Mouse (Mus musculus) spleen, embryonic (tissue): ENCODE data around the gene Usp45.
"Not testable (repeated sequence)": the region's sequence is repeated elsewhere in the genome, so short reads cannot be mapped to it uniquely, and the experiment has no call there.

ENCODE experiments used
- CTCF ChIA-PET: fragments of 350-600 bp; sonication (Branson Sonifier 250); formaldehyde crosslinking; loops from one replicate; lab custom pipeline; 2022; lab: Charles Lee

Usp45 gene

DNA sequence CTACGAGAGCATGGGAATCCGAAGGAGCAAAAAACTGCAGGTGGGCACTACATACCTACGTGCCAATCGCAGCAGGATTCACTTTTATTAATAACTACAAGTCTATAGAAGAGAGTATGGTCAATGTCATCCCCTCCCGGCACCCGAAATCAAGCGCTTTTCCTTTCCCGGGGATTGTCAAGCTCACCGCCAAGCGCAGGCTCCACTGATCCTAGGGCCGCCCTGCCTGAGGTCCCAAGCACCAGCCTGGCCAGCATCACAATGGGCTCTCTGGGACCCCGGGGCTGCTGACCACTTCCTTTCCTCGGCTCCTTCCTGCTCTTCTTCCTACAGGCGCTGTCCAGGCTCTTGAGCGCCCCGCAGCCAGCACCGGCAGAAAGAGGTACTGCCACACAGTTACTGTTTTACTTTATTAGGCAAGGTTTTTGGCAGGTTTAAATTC lies at the start of gene Usp45, which contains the start of gene Tstd3:
Gene Usp45 (plus strand): TSS at position 294 of the 442 bp plus-strand sequence.
Gene Tstd3 (minus strand): TSS at position 350 of the 442 bp plus-strand sequence.
- CTCF ChIA-PET: no interaction called here

DNA sequence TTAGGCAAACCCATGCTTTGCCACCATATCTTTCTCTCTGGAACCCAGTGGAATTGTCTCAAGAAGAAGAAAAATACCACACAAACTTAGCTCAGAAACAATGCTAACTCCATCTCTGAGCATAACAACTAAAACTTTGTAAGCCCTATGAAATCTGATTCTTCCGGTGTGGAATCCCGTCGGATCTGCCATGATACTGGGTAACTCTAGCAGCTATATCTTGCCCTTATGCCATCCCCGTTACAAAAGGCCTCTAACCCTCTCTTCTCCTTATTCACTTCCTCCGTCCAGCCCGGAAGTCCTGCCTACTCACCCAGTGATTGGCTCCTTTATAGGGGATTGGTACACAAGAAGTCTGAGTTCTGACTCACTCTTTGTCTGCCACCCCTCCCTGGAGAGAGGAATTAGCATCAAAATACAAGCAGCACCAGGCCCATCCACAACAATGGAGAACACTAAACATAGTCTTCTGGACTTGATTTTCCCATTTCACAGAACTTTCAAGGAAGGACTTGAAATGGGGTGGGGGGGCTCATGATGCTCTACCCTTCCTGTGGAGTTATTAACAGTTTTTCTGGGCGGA lies 44.1 kb upstream of the Usp45 start:
- CTCF ChIA-PET: interaction anchor here (0.6 kb wide), 1 partner anchor 91 kb away, joined by 3 read pairs; no protein-coding TSS in a partner anchor

DNA sequence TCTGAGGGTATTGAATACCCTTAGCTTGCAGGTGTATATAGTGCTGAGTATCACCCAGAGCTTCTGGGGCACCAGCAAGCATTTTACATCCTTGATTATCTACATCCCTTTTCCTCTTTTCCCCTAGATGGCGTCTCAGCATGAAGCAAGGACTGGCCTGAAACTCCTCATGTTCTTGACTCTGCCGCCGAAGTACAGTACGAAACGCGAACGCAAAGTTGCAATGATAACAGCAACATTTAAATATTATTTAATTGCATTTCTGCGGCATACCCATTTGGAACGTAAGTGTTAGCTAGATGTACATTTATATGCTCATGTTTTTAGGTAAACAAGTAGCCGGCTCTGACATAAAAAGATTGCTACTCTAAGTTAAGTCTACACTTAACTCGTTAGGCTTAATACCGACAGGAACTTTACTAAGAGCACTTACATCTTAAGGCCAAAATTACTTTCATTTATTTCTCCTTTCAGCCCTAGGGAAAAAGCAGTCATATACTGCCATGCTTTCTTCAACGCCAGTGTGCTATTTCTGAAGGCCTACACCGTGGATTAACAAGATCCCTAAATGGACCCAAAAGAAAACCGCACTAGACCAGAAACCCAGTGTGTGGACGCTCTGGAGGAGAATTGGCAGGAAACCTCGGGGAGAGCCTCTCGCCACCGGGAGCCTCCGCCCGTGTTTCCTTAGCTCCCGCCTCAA lies 39.9 kb upstream of the Usp45 start:
- CTCF ChIA-PET: no interaction called here

DNA sequence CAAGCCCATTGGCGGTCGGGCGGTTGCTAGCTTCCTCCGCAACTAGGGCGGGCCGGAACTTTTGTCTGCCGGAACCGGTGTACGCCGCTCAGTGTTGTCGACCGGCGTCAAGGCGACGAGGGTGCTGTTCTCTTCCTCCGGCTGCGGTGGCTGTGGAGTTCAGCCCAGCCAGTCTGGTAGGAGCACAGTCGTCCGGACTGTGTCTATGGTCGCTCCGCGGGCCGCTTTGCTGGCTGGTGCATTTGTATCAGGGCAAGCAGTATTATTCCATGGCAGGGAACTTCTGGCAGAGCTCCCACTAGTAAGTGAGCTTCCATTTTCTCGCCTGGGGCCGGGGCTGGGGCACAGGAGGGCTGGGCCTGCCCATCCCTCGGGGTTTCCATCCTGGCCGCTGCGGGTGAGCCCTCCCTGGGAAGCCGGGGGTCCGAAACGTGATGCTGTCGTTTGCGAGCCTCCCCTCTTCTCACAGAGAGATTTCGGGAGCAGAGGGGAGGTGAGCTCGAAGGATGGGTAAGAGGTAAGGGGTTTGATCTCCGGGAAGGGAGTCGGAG lies 39.3 kb upstream of the Usp45 start, which contains the start of gene Ccnc:
Gene Ccnc (plus strand): TSS at position 87 of the 551 bp plus-strand sequence.
- CTCF ChIA-PET: no interaction called here

DNA sequence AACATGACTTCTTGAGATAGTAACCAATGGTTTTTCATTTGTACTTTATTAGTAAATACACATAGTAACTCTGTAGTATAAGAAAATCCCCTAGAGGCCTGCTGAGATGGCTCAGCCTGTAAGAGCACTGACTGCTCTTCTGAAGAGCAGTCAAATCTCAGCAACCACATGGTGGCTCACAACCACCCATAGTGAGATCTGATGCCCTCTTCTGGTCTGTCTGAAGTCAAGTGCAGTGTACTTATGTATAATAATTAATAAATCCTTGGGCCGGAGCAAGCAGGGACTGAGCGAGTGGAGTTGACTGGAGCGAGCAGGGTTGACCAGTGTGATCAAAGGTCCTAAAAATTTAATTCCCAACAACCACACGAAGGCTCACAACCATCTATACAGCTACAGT lies 27.8 kb upstream of the Usp45 start:
- CTCF ChIA-PET: no interaction called here

DNA sequence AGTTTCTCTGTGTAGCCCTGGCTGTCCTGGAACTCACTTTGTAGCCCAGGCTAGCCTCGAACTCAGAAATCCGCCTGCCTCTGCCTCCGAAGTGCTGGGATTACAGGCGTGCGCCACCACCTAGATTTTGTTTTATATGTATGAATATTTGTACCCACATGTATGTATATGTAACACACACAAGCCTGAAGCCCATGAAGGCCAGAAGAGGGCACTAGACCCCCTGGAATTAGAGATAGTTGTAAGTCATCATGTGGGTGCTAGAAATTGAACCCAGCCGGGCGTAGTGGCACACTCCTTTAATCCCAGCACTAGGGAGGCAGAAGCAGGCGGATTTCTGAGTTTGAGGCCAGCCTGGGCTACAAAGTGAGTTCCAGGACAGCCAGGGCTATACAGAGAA lies 22.8 kb upstream of the Usp45 start:
- CTCF ChIA-PET: not testable (repeated sequence)

DNA sequence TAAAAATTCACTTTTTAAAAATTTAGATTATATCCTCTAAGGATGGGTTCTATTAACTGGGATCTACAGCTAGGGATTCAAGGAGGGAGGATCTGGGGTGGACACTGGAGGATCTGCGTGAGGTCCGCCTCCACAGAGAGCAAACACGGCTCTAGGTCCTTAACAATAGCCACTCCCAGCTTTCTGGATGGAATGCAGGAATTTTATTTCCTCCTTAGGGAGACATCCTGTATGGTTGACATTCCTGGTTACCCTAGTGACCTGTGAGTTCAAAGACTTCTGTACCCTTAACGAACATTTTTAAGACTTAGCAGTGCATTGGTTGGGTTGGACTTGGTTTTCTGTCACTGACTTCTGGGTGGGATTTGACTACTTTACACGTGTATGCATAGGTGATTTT lies 21.2 kb upstream of the Usp45 start:
- CTCF ChIA-PET: interaction anchor here (0.6 kb wide), 1 partner anchor 41 kb away, joined by 3 read pairs; no protein-coding TSS in a partner anchor

DNA sequence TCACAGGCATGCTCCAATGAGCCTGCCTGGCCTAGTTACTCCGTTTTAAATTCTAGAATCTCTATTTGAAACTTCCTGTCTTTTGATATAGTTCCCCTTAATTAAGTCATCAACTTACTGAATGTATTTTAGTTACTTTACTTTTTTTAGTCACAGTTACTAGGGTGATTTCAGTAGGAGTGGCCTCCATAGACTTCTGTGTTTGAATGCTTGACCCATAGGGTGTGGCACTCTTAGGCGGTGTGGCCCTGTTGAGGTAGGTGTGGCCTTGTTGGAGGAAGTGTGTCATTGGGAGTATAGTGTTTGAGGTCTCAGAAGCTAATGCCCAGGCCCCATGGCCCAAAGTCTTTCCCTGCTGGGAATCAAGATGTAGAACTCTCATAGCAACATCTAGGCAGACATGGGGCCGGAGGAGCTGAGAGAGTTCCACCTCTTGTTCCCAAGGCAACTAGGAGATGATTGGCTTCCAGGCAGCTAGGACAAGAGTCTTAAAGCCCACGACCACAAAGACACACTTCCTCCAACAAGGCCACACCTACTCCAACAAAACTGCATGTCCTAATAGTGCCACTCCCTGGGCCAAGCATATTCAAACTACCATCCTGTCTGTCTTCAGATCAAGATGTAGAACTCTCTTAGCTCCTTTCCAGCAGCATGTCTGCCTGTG lies 11.7 kb upstream of the Usp45 start:
- CTCF ChIA-PET: no interaction called here

DNA sequence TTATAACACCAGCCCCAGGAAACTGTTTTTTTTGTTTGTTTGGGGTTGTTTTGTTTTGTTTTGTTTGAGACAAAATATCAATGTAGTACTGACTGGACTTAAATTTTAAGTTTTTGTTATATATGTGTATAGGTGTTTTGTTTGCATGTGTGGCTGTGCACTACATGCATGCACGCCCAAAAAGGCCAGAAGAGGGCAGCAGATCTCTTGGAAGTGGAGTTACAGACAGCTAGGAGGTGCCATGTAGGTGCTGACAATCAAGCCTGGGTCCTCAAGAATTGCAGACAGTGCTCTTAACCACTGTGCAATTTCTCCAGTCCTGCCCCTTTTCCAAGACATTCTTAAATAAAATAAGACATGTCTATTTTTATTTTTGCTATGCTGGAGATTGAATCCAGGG lies 8.1 kb upstream of the Usp45 start:
- CTCF ChIA-PET: no interaction called here

DNA sequence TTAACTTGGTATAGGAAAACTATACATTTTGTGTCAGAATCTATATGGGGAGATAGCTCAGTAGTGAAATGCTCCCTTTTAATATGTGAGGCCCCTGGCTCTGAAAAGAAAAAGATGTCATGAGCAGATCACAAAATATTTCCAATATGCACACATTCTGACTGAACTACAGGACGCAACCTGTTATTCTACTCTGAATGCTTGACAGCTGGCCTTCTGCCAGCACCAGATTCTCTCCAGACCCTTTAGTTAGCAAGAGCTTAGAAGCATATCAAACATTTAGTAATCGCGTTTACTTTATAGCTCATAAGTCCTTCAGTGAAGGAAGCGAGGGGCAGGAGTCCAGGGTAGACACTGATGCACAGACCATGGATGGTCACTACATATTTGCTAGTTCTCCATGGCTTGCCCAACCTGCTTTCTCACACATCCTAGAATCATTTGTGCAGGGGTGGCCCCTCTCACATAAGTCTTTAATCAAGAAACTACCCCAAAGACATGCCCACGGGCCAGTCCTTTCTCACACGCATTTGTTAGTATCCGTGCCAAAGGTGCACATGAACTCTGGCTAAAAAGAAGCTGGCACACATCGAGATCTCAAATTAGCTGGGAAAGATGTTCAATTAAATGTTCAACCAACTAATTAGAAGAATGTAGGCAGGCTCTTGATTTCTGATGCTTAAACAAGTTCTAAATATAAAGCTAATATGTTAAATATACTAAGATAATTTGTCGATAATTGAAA lies 5.4 kb upstream of the Usp45 start:
- CTCF ChIA-PET: no interaction called here

DNA sequence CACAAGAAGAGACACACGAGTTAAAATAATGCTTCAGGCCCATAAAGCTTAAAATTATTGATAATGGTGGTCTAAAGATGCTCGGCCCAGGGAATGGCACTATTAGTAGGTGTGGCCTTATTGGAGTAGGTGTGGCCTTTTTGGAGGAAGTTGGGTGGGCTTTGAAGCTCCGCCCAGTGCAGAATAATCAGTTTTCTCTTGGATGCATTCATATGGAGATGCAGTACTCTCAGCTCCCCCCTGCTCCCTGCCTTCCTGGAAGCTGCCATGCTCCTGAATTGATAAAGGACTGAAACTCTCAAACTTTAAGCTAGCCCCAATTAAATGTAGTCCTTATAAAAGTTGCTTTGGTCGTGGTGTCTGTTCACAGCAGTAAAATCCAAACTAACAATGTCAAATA lies 3.1 kb upstream of the Usp45 start:
- CTCF ChIA-PET: no interaction called here

DNA sequence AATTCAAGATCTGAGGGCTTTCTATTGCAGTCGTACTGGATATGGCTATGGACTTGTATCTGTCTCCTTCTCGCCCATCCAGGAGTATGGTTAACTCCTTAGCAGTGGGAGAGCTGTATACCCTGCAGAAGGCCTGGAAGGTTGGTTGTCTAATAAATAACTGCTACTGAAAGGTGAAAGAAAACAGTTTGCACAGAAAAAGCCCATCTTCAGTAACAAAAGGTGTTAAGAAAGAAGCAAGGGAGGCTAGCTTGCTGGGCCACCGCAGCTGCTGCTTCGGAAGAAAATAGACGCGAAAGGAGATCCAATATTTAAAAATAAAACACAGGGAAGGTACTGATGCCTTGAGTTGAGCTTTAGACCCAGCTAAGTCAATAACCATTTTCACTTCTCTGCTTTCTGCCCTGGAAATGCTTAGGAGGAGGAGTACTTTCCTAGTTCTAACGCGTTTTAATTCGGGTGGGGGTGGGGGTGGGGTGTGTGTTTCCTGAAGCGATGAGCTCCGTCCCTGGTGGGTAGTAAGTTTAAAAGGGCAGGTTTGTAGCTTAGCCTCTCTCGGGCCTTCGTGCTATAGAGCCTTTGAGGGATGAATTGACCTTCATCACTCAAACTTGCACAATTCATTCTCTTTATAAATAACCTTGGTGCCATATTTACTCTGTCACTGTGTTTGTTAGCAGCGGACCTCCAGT lies 639 bp upstream of the Usp45 start:
- CTCF ChIA-PET: interaction anchor here (0.6 kb wide), 1 partner anchor 37 kb away, joined by 18 read pairs; no protein-coding TSS in a partner anchor

DNA sequence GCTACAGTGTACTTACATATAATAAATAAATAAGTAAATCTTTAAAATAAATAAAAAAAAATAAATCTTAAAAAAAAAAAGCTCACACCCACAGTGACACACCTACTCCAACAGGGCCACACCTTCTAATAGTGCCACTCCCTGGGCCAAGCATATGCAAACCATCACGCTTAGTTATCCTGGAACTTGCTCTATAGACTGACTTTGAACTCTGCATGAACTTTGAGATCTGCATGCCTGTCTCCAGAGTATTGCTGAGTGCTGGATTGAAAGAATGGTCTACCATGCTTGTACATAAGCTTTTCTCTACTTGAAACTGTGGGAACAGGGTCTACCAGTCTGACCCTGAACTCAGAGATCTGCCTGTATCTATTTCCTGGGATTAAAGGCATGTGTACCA lies 4.1 kb downstream of the Usp45 start:
- CTCF ChIA-PET: interaction anchor here (0.8 kb wide), 1 partner anchor 51 kb away, joined by 4 read pairs; no protein-coding TSS in a partner anchor

DNA sequence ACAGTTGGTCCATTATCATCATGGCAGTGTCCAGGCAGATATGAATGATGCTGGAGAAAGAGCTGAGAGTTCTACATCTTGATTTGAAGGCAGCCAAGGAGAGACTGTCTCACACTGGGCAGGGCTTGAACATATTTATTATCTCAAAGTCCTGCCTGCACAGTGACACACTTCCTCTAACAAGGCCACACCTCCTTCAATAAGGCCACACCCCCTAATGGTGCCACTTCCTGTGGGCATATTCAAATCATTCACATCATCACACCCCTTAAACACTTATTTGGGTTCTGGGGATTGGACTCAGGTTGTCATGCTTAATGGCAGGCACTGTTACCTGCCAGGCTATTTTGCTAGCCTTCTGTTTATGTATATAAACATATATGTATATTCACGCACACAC lies 5.3 kb downstream of the Usp45 start:
- CTCF ChIA-PET: no interaction called here

DNA sequence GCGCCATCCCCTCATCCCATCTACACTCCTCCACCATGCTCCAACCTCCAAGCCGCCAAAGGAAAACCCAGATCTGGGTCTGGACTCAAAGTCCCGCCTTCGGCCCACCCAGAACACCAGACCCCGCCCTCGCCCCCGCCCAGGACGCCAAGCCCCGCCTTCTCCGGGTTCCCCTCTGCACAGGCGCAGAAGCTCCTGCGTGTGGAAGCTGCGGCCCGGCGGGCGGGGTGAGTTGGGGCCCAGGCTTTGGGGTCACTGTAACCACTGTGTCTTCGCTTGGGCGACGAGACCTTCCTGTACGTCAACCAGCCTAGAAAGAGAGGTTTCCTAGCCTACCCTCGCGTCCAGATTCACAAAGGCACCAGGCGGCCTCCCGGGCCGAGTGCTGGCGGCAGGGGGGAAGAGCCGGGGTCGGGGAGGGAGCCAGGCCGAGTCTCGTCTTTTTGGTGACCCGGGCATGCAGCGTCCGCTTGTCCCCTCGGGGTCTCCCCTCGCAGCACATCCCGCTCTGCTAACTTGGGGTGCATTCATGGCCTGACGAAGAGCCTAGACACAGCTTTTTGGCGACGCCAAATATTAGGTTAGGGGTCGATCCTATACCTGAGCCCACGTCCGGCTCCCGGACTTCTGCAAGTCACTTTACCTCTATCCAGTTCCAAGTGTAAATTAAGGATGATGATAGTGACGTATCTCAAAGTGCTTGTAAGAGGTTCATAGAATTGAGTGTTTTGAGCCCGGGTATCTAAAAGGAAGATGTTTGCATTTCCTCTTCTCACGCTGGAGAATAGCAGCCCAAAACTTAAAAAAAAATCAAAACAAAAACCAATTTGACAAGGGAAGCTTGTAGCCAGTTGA lies 9.4 kb downstream of the Usp45 start:
- CTCF ChIA-PET: interaction anchor here (0.7 kb wide), 1 partner anchor 887 kb away, joined by 4 read pairs; no protein-coding TSS in a partner anchor

DNA sequence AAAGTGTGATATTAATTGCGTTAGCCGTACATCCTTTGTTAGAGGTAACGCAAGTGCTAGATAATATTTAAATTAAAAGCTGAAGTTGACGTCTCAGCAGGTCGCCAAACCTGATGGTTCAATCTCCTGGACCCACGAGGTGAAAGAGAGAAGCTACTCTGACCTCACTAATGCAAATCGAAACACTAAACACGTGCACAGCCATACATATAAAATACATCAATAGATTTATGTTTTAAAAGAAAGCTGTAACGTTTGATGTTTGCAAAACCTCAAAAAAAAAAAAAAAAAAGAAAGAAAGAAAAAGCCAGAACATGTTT lies 9.9 kb downstream of the Usp45 start:
- CTCF ChIA-PET: interaction anchor here (0.7 kb wide), 1 partner anchor 888 kb away, joined by 4 read pairs; no protein-coding TSS in a partner anchor

DNA sequence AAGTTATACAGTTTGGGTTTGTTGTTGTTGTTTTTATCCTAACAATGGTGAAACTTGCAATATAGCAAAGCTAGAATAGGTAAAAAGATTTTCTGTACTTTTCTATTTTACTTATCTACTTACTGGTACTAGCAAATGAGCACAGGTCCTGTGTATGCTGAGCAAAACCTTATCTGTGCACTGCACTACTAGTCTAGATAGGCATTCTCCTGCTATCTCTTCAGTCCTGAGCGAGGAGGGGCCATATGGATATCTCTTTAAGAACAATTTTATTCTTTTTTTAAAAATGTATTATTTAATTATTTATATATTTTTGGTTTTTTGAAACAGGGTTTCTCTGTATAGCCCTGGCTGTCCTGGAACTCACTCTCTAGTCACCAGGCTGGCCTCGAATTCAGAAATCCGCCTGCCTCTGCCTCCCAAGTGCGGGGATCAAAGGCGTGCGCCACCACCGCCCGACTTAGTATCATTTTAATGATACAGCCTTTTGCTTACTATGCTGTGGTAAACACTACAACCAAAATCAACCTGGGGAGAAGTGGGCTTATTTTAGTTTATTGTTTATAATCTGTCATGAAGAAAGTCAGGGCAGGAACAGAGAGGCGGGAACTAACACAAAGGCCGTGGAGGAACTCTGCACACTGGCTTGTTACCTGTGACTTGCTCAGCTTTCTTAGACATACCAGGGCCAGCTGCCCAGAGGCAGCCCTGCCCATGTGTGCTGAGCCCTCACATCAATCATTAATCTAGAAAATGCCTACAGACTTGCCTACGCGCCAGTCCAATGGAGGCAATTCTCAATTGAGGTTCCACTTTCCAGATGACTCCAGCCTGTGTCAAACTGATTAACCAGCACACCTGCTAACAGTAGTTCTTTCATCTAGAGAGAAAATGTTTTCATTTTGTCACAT lies 14.1 kb downstream of the Usp45 start:
- CTCF ChIA-PET: no interaction called here

DNA sequence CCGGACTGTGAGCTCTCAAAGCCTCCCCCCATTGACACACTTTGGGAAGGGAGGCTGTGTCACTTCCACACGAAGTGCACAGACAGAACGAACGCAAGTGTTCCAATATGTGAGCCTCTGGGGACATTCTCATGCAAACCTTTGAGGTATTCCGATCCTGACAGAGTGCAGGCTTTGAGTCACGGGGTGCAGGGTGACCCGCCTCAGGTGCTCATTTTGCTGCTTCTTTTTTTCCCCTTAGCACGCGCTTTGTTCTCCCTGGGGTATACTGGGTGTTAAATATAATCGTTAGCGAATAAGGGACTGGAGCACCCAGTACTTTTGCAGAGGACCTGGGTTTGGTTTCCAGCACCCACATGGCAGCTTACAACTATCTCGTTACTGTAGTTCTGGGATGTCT lies 19.3 kb downstream of the Usp45 start:
- CTCF ChIA-PET: no interaction called here

DNA sequence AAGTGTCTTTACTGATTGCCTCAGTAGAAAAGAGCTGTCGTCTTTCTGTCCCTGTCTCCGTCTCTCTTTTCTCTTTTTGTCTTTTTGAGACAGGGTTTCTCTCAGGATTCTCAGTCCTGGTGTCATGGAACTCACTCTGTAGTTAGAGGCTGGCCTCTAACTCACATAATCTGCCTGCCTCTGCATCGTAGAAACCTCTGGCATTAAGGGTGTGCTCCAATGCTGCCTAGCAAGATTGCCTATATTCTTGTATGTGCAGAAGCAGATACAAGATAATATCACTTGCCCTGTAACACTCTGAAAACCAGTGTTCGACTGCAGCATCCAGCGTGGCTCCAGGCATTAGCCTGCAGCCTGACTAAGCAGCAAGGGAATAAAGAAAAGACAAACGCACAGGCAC lies 21.9 kb downstream of the Usp45 start:
- CTCF ChIA-PET: interaction anchor here (0.6 kb wide), 1 partner anchor 38 kb away, joined by 8 read pairs; no protein-coding TSS in a partner anchor
